Mouse (Mus musculus): ENCODE data around the gene Nol12.

DNA sequence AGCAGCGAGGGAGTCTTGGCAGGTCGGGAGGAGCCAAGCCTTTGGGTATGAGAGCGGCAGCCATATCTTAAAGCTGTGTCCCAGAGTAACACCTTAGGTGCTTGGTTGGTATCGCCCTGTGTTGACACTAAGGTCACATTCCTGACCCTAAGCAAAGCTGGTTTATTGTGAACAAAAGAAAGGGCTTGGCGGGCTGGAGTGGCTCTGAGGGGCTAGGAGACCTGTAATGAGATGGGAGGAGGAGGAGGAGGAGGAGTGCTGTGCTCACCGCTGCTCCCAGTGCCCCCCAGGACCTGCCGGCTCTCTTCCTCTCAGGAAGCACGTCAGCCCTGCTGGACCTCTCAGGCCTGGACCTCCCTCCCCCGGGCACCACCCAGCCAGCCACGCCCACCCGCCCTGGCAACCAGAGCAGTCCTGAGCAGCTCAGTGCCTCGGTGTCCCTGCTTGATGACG is 45.3 kb upstream of the Nol12 start:
- TF ChIP-seq POLR2A (IDR thresholded peaks at IDR 0.05; ENCODE audit: borderline replicate concordance, extremely low read depth, insufficient read depth, insufficient read length, poor library complexity, severe bottlenecking) (no peak), CTCF (IDR thresholded peaks at IDR 0.05; ENCODE audit: borderline replicate concordance, extremely low read depth, insufficient read depth, insufficient read length) (no peak)
